Mouse (Mus musculus): Measurements from ENCODE around the gene Ccdc86.
A peak's percentile ranks its signal among the peaks of the same experiment; 100 is the strongest.

Ccdc86 gene

DNA sequence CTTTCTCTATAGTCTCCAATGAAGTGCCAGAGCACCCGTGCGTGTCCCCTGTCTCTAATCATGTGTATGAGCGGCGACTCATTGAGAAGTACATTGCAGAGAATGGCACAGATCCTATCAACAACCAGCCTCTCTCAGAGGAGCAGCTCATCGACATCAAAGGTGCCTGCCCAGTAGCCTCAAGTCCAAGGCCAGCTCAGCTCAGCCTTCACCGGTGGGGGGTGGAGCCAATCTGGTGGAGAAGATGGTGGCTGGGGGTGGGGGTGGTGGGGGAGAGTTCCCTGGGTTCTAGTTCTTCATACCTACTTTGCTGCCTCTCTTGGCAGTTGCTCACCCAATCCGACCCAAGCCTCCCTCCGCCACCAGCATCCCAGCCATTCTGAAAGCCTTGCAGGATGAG, 51.6 kb downstream of the Ccdc86 start:
- no peak overlapping the region for H3K4me3 ChIP-seq (replicated peaks; ENCODE audit: low read length)
- no peaks in the 10 kb centered on the region for H3K27me3 ChIP-seq (ENCODE audit: insufficient read depth, low read length)
- peaks cover 41% of the 10 kb centered on the region for H3K4me1 ChIP-seq (replicated peaks; ENCODE audit: low read depth, low read length)
- no peak for TF ChIP-seq NANOG (IDR thresholded peaks at IDR 0.05; ENCODE audit: borderline replicate concordance, low read length)
- no peak for TF ChIP-seq POU5F1 (IDR thresholded peaks at IDR 0.05; ENCODE audit: borderline replicate concordance, low read length)
- TF ChIP-seq CTCF (conservative IDR thresholded peaks at IDR 0.05; ENCODE audit: low read length), result no peak
- no peaks in the 10 kb centered on the region for H3K9me3 ChIP-seq (ENCODE audit: low read length)
- peaks cover 58% of the 10 kb centered on the region for H3K36me3 ChIP-seq (ENCODE audit: insufficient read depth, low read length)

DNA sequence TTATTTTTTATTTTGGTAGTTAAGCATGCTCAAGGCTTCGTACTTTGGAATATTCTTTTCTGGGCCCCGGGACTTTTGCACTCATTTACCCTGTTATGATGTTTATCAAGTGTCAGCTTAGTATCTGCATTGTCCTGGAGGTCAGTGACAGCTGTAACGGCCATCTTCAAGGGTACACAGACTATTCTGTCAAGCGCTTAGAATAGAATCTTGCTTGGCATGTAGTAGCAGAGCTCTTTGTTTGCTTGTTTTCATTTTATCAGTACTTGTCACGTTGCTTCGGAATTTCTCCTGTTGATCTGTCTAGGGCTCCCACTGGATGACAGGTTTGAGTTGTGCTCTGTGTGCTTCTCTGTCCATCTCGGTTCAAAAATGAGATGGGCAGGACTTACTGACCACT, 52.2 kb downstream of the Ccdc86 start:
- Histone ChIP-seq H3K4me3 (replicated peaks; ENCODE audit: low read length) (peak overlapping the region; percentile 98; the same call in 1 of the 2 replicates), H3K9me3 (ENCODE audit: low read length) (no peaks in the 10 kb centered on the region), H3K4me1 (replicated peaks; ENCODE audit: low read depth, low read length) (peaks cover 41% of the 10 kb centered on the region), H3K27me3 (ENCODE audit: insufficient read depth, low read length) (no peaks in the 10 kb centered on the region), H3K36me3 (ENCODE audit: insufficient read depth, low read length) (peaks cover 52% of the 10 kb centered on the region)
- no peak for TF ChIP-seq POU5F1 (IDR thresholded peaks at IDR 0.05; ENCODE audit: borderline replicate concordance, low read length)
- TF ChIP-seq CTCF (conservative IDR thresholded peaks at IDR 0.05; ENCODE audit: low read length), result no peak
- no peak for TF ChIP-seq NANOG (IDR thresholded peaks at IDR 0.05; ENCODE audit: borderline replicate concordance, low read length)

DNA sequence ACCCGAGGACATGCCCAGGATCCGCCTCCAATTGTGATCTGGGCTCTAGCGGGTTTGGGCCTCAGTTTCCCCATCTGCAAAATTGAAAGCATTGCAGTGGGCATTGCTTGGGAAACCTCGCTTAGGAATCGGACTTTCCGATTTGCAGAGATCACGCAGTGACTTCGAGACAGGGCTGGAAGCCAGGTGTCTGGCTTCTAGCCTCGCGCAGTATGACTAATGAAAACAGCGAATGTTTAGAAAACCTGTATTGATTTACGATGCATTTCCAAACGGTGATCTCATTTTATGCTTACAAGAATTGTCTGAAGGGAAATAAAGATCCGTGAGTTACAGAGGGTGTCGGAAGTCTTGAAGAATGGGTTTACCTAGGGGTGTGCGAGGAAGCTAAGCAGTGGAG, 53.4 kb downstream of the Ccdc86 start:
- no peaks in the 10 kb centered on the region for H3K9me3 ChIP-seq (ENCODE audit: low read length)
- peaks cover 40% of the 10 kb centered on the region for H3K36me3 ChIP-seq (ENCODE audit: insufficient read depth, low read length)
- TF ChIP-seq NANOG (IDR thresholded peaks at IDR 0.05; ENCODE audit: borderline replicate concordance, low read length), result no peak
- TF ChIP-seq POU5F1 (IDR thresholded peaks at IDR 0.05; ENCODE audit: borderline replicate concordance, low read length), result no peak
- TF ChIP-seq CTCF (conservative IDR thresholded peaks at IDR 0.05; ENCODE audit: low read length), result no peak
- no peaks in the 10 kb centered on the region for H3K27me3 ChIP-seq (ENCODE audit: insufficient read depth, low read length)
- H3K4me1 ChIP-seq (replicated peaks; ENCODE audit: low read depth, low read length), result peaks cover 50% of the 10 kb centered on the region
- H3K4me3 ChIP-seq (replicated peaks; ENCODE audit: low read length), result peak overlapping the region; percentile 98

DNA sequence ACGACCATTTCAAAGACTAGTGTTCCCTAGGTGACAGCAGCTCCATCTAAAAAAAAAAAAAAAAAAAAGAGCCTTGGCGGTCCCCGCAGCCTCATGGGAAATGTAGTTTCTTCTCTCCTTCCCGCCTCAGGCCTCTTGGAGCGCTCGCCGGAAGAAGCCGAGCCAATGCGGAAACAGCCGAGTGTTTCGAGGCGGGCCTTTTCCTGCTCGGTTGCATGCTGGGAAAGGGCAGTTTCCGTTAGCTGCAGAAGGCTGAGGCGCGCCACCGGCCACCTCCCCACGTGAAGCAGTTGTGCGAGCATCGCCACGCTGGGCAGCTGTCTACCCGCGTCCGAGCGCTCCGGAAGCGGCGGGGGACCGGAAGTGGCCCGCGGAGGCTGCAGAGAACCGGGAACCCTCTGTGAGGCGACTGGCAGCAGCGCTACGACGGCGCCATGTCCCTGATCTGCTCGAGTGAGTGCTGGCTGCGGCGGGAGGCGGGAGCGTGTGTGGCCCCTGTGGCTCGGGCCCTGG, 54.0 kb downstream of the Ccdc86 start, which contains the start of gene Prpf19:
Gene Prpf19, plus strand, starts transcription at position 216 of the 513 bp plus-strand sequence.
- no peak for TF ChIP-seq CTCF (conservative IDR thresholded peaks at IDR 0.05; ENCODE audit: low read length)
- TF ChIP-seq POU5F1 (IDR thresholded peaks at IDR 0.05; ENCODE audit: borderline replicate concordance, low read length), result no peak
- TF ChIP-seq NANOG (IDR thresholded peaks at IDR 0.05; ENCODE audit: borderline replicate concordance, low read length), result no peak
- H3K27me3 ChIP-seq (ENCODE audit: insufficient read depth, low read length), result no peaks in the 10 kb centered on the region
- H3K36me3 ChIP-seq (ENCODE audit: insufficient read depth, low read length), result peaks cover 34% of the 10 kb centered on the region
- peak within 1 kb of the TSS; percentile 98 for H3K4me3 ChIP-seq (replicated peaks; ENCODE audit: low read length)
- H3K4me1 ChIP-seq (replicated peaks; ENCODE audit: low read depth, low read length), result peaks cover 55% of the 10 kb centered on the region
- no peaks in the 10 kb centered on the region for H3K9me3 ChIP-seq (ENCODE audit: low read length)

DNA sequence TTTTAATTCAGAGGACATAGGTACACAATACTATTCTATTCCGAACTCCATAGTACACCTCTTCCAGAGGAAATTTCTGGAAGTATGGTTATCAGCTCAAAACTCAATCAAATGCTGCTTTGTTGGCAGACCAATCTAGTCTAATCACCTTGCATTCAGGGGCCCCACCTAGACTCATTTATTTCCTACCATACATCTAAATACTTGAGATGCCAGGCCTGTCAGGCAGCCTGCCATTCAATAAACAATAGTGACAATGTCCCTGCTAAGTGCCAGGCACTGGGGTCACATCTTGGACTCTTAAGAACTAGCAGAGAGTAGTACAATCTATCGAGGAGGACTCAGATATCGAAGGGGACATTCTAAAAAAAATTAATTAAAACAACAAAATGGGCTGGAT, 56.9 kb downstream of the Ccdc86 start:
- TF ChIP-seq CTCF (conservative IDR thresholded peaks at IDR 0.05; ENCODE audit: low read length) (no peak), NANOG (IDR thresholded peaks at IDR 0.05; ENCODE audit: borderline replicate concordance, low read length) (no peak), POU5F1 (IDR thresholded peaks at IDR 0.05; ENCODE audit: borderline replicate concordance, low read length) (no peak)
- Histone ChIP-seq H3K36me3 (ENCODE audit: insufficient read depth, low read length) (peaks cover 5% of the 10 kb centered on the region), H3K4me3 (replicated peaks; ENCODE audit: low read length) (no peak overlapping the region), H3K4me1 (replicated peaks; ENCODE audit: low read depth, low read length) (peaks cover 37% of the 10 kb centered on the region), H3K9me3 (ENCODE audit: low read length) (no peaks in the 10 kb centered on the region), H3K27me3 (ENCODE audit: insufficient read depth, low read length) (0 out of 2 replicates have a peak, but pooled peaks cover 3% of the 10 kb centered on the region)
